Mouse (Mus musculus): ENCODE measurements around the gene Ktn1. TPM values are rescaled to one million over a fixed set of nuclear protein-coding genes. Genes with fewer than 3 reads are reported as not detected.

The Ktn1 gene
- polyA plus RNA-seq, 1 experiment from 2014 or later = 88.1 TPM

DNA sequence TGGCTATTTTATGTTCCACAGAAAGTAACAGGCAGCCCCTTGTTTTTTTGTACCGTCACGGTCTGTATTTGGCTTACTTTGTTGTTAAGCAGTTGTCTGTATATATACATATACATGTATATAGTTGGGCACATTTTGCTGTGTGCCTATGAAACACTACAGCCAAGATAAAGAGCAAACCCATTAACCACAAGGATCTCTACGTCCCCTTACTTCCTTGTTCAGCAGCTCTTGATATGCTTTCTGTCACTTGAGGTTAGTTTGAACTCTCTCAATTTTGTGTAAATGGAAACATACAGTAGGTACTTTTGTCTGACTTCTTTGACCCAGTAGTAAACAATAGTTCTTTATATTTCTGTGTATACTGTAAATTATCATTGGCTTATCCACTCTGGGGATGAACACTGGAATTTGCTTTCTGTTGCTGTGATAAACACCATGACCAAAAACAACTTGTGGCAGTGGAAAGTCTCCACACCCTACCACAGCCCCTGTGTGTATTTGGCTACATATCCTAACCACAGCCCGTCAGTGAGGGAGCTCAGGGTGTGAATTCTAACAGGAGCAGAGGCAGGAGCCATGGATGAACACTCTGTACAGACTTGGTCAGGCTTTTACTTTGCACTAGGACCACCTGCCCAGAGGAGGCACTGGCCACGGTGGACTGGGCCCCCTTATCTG is 92.2 kb downstream of the Ktn1 start:
- ATAC-seq (ENCODE audit: low FRiP score, low TSS enrichment) (no peak), DNase-seq (no peak)
- no peaks in the 10 kb centered on the region for H3K9me3 ChIP-seq (ENCODE audit: control insufficient read depth, low read length)
- no peak overlapping the region for H3K4me2 ChIP-seq (ENCODE audit: low read length)
- H3K4me3 ChIP-seq (replicated peaks; ENCODE audit: low read depth, low read length) = no peak overlapping the region
- 94% methylated on average over 5 of the region's 5 CpGs for WGBS
- no peak overlapping the region for H3K9ac ChIP-seq (replicated peaks; ENCODE audit: low read length)
- no peaks in the 10 kb centered on the region for H3K27me3 ChIP-seq (ENCODE audit: control insufficient read depth, insufficient read depth, low read length)
- no peaks in the 10 kb centered on the region for H3K4me1 ChIP-seq (ENCODE audit: control insufficient read depth, insufficient read depth, low read length)
- H3K36me3 ChIP-seq (ENCODE audit: control insufficient read depth, insufficient read depth, low read length) = peaks cover 31% of the 10 kb centered on the region
- H3K27ac ChIP-seq (replicated peaks; ENCODE audit: low read depth, low read length) = no peak overlapping the region

DNA sequence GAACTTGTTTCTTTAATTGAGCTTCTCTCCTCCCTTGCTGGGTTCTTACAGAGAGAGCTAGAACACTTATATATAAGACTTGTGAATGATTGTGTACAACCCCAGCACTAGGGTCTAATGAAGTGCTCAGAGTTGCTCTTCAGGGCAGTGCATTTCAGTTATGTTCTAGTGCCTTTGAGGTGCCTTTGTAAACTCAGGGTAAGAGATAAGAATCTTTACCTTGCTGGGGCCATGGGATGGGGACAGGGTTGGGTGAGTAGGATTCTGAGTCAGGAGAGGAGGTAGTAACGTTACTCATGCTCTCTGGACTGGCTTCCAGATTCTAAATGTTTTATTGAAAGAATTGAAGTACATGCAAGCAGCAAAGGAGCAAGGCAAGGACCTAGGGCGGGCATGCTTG is 92.8 kb downstream of the Ktn1 start:
- no peak for DNase-seq
- H3K27ac ChIP-seq (replicated peaks; ENCODE audit: low read depth, low read length) = no peak overlapping the region
- no peaks in the 10 kb centered on the region for H3K9me3 ChIP-seq (ENCODE audit: control insufficient read depth, low read length)
- no peaks in the 10 kb centered on the region for H3K4me1 ChIP-seq (ENCODE audit: control insufficient read depth, insufficient read depth, low read length)
- H3K27me3 ChIP-seq (ENCODE audit: control insufficient read depth, insufficient read depth, low read length) = no peaks in the 10 kb centered on the region
- no peak for ATAC-seq (ENCODE audit: low FRiP score, low TSS enrichment)
- 97% methylated on average over 2 of the region's 2 CpGs for WGBS
- peaks cover 26% of the 10 kb centered on the region for H3K36me3 ChIP-seq (ENCODE audit: control insufficient read depth, insufficient read depth, low read length)
- no peak overlapping the region for H3K9ac ChIP-seq (replicated peaks; ENCODE audit: low read length)
- no peak overlapping the region for H3K4me2 ChIP-seq (ENCODE audit: low read length)
- no peak overlapping the region for H3K4me3 ChIP-seq (replicated peaks; ENCODE audit: low read depth, low read length)

GRCm38 (mm10) chr14:47742674-47743073 is 94.4 kb downstream of the Ktn1 start:
- Histone ChIP-seq H3K4me3 (replicated peaks; ENCODE audit: low read depth, low read length) (no peak overlapping the region), H3K9ac (replicated peaks; ENCODE audit: low read length) (no peak overlapping the region), H3K9me3 (ENCODE audit: control insufficient read depth, low read length) (no peaks in the 10 kb centered on the region), H3K36me3 (ENCODE audit: control insufficient read depth, insufficient read depth, low read length) (peaks cover 14% of the 10 kb centered on the region), H3K4me1 (ENCODE audit: control insufficient read depth, insufficient read depth, low read length) (no peaks in the 10 kb centered on the region), H3K27me3 (ENCODE audit: control insufficient read depth, insufficient read depth, low read length) (no peaks in the 10 kb centered on the region), H3K27ac (replicated peaks; ENCODE audit: low read depth, low read length) (no peak overlapping the region), H3K4me2 (ENCODE audit: low read length) (no peak overlapping the region)
- ATAC-seq (ENCODE audit: low FRiP score, low TSS enrichment) (no peak), DNase-seq (no peak)
- 91% methylated on average over 7 of the region's 7 CpGs for WGBS

DNA sequence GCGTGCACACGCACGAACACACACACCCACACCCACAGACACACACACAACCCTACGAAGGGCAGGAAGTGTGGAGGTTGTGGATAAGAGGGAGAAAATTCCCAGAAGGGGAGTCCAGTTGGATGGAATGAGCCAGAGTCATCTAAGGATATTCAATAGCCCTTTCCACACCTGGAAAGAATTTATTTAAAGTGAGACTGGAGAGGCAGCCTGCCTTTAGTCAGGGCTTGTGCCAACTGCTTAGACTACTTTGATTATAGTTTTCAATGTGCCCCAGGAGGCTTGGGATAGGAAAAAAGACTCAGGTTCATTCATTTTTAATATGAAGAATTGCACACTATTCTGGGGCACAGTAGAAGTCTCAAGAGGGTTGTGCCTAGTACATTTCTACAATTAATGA is 96.8 kb downstream of the Ktn1 start:
- Histone ChIP-seq H3K27ac (replicated peaks; ENCODE audit: low read depth, low read length) (no peak overlapping the region), H3K36me3 (ENCODE audit: control insufficient read depth, insufficient read depth, low read length) (peaks cover 3% of the 10 kb centered on the region; the same call in 1 of the 2 replicates), H3K4me1 (ENCODE audit: control insufficient read depth, insufficient read depth, low read length) (no peaks in the 10 kb centered on the region), H3K9ac (replicated peaks; ENCODE audit: low read length) (no peak overlapping the region), H3K9me3 (ENCODE audit: control insufficient read depth, low read length) (no peaks in the 10 kb centered on the region), H3K4me3 (replicated peaks; ENCODE audit: low read depth, low read length) (no peak overlapping the region), H3K27me3 (ENCODE audit: control insufficient read depth, insufficient read depth, low read length) (no peaks in the 10 kb centered on the region), H3K4me2 (ENCODE audit: low read length) (no peak overlapping the region)
- peak; percentile 18 for DNase-seq
- no peak for ATAC-seq (ENCODE audit: low FRiP score, low TSS enrichment)
- 95% methylated on average over 4 of the region's 4 CpGs for WGBS

GRCm38 (mm10) chr14:47747536-47747935 is 99.3 kb downstream of the Ktn1 start:
- Histone ChIP-seq H3K9ac (replicated peaks; ENCODE audit: low read length) (no peak overlapping the region), H3K4me3 (replicated peaks; ENCODE audit: low read depth, low read length) (no peak overlapping the region), H3K27me3 (ENCODE audit: control insufficient read depth, insufficient read depth, low read length) (no peaks in the 10 kb centered on the region), H3K4me2 (ENCODE audit: low read length) (no peak overlapping the region), H3K4me1 (ENCODE audit: control insufficient read depth, insufficient read depth, low read length) (no peaks in the 10 kb centered on the region), H3K27ac (replicated peaks; ENCODE audit: low read depth, low read length) (no peak overlapping the region), H3K36me3 (ENCODE audit: control insufficient read depth, insufficient read depth, low read length) (no peaks in the 10 kb centered on the region), H3K9me3 (ENCODE audit: control insufficient read depth, low read length) (no peaks in the 10 kb centered on the region)
- 89% methylated on average over 9 of the region's 9 CpGs for WGBS
- ATAC-seq (ENCODE audit: low FRiP score, low TSS enrichment) = no peak
- no peak for DNase-seq

- whole genome bisulfite sequencing = 77% methylated on average over 3 of the region's 3 CpGs
- ATAC-seq (ENCODE audit: low FRiP score, low TSS enrichment) = no peak
- Histone ChIP-seq H3K4me1 (ENCODE audit: control insufficient read depth, insufficient read depth, low read length) (no peaks in the 10 kb centered on the region), H3K27me3 (ENCODE audit: control insufficient read depth, insufficient read depth, low read length) (no peaks in the 10 kb centered on the region), H3K4me3 (replicated peaks; ENCODE audit: low read depth, low read length) (no peak overlapping the region), H3K4me2 (ENCODE audit: low read length) (no peak overlapping the region), H3K9me3 (ENCODE audit: control insufficient read depth, low read length) (no peaks in the 10 kb centered on the region), H3K9ac (replicated peaks; ENCODE audit: low read length) (no peak overlapping the region), H3K27ac (replicated peaks; ENCODE audit: low read depth, low read length) (no peak overlapping the region), H3K36me3 (ENCODE audit: control insufficient read depth, insufficient read depth, low read length) (no peaks in the 10 kb centered on the region)
- no peak for DNase-seq
Measured at GRCm38 (mm10) chr14:47748714-47749113, 100.5 kb downstream of the Ktn1 start.

DNA sequence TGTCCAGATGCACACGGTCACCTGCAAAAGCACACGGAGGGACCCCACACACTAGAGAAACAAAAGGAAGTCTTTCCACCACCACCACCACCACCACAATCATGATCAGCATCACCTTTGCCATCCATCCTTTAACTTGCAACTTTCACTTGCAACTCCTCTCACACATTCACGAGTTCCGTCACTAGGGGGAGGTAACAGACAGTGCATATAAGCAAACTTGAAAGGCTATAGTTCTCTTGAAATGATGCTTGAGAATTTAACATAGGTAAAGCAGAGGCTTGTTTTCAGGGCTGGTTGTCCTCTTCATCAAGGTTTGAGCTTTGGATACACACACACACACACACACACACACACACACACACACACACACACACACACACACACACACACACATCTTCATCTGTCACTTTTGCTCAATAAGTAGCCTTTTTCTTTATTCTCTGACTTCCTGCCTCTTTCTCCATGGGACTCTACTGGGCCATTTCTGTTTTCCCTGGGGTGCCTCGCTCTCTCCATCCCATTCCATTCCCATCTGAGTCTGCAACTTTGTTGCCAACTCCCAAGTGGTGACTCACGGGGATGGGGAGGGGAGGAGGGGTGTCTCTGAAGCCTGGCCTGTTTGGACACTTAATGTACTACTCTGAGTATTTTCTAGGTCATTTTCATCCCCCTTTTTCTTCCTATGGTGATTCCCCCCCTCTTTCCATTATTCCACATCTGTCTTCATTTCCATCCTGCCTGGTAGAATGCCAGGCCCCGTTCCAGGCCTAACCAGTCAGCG is 103.4 kb downstream of the Ktn1 start:
- H3K27me3 ChIP-seq (ENCODE audit: control insufficient read depth, insufficient read depth, low read length) = no peaks in the 10 kb centered on the region
- DNase-seq (peak; percentile 92), ATAC-seq (ENCODE audit: low FRiP score, low TSS enrichment) (no peak)
- no peak overlapping the region for H3K9ac ChIP-seq (replicated peaks; ENCODE audit: low read length)
- H3K9me3 ChIP-seq (ENCODE audit: control insufficient read depth, low read length) = no peaks in the 10 kb centered on the region
- no peak overlapping the region for H3K4me2 ChIP-seq (ENCODE audit: low read length)
- H3K36me3 ChIP-seq (ENCODE audit: control insufficient read depth, insufficient read depth, low read length) = no peaks in the 10 kb centered on the region
- no peak overlapping the region for H3K27ac ChIP-seq (replicated peaks; ENCODE audit: low read depth, low read length)
- no peak overlapping the region for H3K4me3 ChIP-seq (replicated peaks; ENCODE audit: low read depth, low read length)
- WGBS = 49% methylated on average over 8 of the region's 8 CpGs
- H3K4me1 ChIP-seq (ENCODE audit: control insufficient read depth, insufficient read depth, low read length) = no peaks in the 10 kb centered on the region

- ATAC-seq (ENCODE audit: low FRiP score, low TSS enrichment) = no peak
- H3K4me1 ChIP-seq (ENCODE audit: control insufficient read depth, insufficient read depth, low read length) = no peaks in the 10 kb centered on the region
- H3K9ac ChIP-seq (replicated peaks; ENCODE audit: low read length) = no peak overlapping the region
- H3K27me3 ChIP-seq (ENCODE audit: control insufficient read depth, insufficient read depth, low read length) = no peaks in the 10 kb centered on the region
- H3K27ac ChIP-seq (replicated peaks; ENCODE audit: low read depth, low read length) = no peak overlapping the region
- no peaks in the 10 kb centered on the region for H3K9me3 ChIP-seq (ENCODE audit: control insufficient read depth, low read length)
- no peaks in the 10 kb centered on the region for H3K36me3 ChIP-seq (ENCODE audit: control insufficient read depth, insufficient read depth, low read length)
- 76% methylated on average over 3 of the region's 3 CpGs for WGBS
- DNase-seq = no peak
- no peak overlapping the region for H3K4me3 ChIP-seq (replicated peaks; ENCODE audit: low read depth, low read length)
- H3K4me2 ChIP-seq (ENCODE audit: low read length) = no peak overlapping the region
Measured at GRCm38 (mm10) chr14:47753561-47753960, 105.3 kb downstream of the Ktn1 start.
